Mouse (Mus musculus): ENCODE measurements around the gene Ncs1.
A peak's percentile ranks its signal among the peaks of the same experiment; 100 is the strongest.

Ncs1 gene

DNA sequence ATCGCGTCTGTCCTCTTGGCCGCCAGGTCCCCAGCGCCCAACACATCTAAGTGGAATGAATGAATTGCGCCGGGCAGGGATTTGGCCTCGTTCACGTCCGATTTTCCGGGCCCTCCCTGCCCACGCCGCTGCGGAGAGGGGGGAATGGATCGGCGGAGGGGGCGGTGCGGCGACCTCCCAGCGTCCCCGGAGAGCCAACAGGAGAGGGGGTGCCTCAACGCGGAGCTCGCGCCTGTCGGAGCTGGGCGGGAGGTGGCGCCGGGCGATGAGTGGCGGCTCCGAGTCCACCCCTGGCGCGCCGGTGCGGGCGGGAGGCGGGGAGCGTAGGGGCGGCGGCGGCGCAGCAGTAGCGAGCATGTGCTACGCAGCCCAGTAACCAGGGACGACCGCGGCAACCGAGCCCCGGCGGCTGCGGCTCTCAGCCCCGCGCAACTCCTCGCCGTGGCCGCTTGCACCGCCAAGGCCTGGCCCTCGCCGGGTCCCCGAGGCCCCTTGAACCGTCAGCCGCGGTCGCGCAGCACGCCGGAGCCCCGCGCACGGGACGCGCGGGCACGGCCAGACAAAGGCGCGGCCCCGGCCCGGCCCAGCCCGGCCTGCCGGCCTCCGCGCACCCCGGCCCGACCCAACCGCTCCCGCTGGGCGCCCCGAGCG is at the start of gene Ncs1:
Ncs1 (plus strand) TSS at position 333 of the 651 bp plus-strand sequence.
- DNase-seq (ENCODE audit: low read depth, low spot score), result peak; percentile 92

DNA sequence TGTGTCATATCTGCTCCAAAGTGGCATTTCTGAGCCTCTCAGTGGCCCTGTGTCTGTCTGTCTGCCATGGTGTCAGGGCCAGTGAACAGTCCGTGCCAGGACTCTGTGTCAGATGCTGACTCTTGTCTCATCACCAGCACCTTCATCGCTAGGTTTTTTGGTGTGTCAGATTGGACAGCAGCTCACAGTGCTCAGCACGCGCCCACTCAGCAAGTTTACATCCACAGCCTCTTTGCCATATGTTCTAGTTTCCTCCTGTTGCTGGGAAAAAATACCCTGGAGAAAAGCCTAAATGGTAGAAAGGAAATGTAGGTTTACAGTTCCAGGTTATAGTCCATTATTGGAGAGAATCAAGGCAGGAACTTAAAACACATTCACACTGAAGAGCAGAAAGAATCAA is 47.0 kb upstream of the Ncs1 start:
- peak; percentile 85 for DNase-seq (ENCODE audit: low read depth, low spot score)

DNA sequence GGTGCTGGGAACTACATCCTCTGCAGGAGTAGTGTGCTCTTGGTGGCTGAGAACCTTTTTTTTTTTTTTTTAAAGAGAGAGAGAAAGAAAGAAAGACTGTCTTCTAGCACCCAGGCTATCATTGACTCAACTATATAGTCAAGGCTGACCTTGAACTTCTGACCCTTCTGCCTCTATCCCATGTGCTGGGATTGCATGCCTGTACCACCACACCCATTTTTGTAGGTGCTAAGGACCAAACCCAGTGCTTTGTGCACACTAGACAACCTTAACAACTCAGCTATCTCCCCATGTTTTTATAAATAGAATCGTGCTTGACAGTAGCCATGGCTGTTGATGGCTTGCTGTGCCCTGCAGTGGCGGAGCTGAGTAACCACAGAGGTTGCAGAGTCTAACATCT is 45.6 kb upstream of the Ncs1 start:
- DNase-seq (ENCODE audit: low read depth, low spot score), result no peak

DNA sequence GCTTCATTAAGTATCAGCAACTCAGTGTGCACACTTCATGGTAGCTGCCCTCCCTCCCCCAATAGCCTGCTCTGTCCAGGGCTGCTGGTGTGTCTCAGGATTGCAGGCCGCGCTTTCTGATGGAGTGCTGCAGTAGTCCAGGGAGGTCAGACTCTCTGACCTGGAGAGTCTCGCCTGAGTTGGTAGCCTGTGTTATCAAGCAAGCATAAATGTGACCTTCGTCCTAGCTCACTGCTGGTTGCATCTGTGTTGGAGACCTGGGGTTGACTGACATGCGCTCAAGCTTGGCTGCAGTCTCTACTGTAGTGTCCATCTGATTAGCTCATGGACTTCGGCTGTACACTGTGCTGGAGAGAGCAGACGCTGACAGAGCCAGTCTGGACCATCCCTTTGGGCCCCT is 43.8 kb upstream of the Ncs1 start:
- no peak for DNase-seq (ENCODE audit: low read depth, low spot score)

DNA sequence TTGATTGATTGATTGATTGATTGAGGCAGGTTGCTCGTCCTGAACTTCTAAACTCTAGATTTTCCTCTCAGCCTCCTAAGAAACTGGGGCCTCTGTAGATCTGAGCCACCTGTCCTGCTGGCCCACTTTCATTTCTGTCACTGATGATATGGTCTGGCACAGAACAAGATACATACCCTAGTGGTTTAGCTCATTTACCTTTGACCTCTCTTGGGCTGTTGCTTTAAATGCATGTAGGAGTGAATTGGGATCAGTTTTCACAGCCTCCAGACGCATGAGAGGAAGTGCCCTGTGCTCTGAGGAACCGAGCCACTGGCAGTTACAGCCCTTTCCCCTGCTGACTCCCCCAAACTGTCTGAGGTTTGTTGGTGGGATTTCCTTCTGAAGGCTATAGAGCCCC is 43.3 kb upstream of the Ncs1 start:
- DNase-seq (ENCODE audit: low read depth, low spot score), result no peak

DNA sequence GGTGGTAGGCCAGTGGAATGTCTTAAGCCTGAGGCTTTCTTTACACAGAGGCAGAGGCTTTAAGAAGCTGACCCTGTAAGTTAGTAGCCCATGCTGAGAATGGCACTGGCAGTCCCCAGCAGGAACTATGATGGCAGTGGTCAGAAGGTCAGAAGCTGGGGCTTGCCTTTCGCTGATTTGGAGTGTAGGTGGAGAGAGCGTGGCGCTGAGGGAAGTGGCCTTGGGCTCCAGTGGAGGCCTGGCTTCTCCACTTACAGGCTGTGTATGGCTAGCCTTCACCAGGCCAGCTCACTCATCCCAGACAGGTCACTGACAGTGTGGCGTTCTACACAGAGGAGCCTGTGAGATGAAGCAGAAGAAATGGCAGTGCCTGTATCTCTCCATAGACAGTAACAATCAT is 42.7 kb upstream of the Ncs1 start:
- no peak for DNase-seq (ENCODE audit: low read depth, low spot score)

DNA sequence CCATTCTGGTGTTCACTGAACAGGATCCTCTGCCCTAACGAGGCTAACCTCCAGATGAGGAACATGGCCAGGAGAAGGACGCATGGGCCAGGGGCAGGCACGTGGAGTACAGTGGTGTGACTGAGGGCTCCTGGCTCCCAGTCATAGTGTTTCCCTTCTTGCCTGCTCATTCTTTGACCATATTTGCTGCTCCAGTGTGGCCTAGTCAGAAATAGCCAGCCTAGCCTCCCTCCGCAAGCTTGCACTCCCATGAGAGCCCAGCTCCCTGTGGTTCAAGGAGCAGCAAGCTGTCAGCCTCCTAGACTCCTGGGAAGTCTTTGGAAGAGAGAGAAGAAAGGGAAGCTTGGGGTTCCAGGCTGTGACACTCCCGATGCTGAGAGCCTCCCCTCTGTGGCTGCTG is 40.9 kb upstream of the Ncs1 start:
- no peak for DNase-seq (ENCODE audit: low read depth, low spot score)

DNA sequence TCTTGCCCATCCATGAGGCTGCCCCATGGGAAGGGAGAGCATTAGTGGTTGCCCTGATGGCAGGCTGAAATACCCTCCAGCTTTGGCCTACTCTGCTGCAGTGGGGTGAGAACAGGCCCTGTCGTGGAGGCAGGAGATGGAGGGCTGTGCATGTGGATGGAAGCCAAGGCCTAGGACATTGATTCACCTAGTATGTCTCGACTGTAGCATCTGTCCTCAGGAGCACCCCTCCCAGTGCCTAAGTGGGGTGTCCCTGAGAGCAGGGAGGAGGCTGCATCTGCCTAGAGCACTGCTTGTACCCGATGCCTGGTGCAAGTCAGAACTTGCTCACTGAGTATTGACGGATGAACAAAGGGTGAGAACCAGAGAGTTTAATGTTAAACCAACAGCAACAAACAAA is 39.4 kb upstream of the Ncs1 start:
- DNase-seq (ENCODE audit: low read depth, low spot score), result no peak

DNA sequence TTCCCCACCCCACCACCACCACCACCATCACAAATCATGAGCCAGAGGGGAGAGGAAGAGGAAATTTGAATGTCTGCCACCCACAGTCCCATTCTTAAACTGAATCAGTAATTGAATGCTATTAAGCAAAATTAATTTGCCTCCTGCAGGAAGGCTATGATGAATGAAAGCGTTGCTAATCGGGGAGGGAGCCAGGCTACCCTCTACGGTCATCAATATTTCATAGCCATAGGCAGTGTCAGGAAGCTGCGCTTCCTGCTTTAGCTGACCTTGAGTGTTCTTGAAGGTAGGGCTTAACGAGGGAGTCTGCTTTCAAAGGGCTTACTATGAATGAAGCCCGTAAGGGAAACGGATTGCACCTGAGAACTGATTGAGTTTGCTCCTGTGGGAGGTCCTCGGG is 38.7 kb upstream of the Ncs1 start:
- DNase-seq (ENCODE audit: low read depth, low spot score), result no peak

DNA sequence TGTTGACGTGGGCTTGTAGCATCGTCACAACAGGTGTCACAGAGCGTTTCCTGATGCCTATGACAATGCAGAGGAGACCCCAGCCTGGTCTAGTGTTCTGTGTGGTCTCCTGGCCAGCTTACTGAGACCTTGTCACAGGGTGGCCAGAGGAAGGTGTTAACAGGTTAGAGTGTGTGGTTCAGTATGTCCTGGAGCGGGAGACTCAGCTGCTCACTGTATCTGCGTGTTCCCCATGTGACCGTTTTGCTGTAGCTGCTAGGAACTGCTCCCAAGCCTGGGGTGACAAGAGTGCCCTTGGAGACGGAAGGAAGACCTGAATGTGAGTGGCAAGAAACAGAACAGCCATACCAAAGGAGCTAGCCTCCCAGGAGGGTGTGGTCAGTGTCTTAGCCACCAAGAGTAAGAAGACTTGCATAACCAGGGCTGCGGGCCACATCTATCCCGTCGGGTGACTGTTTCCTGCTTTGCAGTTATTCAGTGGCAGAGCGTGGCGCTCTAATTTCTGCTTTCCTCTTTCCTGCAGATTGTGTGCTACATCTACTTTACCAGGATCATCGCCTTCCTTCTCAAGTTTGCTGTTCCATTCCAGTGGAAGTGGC is 37.0 kb upstream of the Ncs1 start:
- DNase-seq (ENCODE audit: low read depth, low spot score), result no peak

DNA sequence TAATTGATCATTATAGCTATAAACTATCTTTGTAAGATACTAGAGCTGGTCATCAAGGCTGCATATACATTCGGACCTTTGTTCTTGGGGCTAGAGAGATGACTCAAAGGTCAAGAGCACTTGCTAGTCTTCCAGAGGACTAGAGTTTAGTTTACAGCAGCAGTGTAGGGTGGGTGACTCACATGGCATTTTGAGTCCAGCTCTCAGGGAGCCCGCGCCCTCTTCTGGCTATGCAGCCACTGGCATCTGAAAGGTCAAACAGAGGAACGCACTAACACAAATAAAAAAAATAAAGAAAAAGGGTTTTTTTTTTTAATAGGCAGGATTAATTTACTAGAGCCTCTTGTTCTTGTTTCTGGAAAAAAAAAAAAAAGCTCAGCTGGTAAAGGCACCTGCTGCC is 36.1 kb upstream of the Ncs1 start:
- peak; percentile 43 for DNase-seq (ENCODE audit: low read depth, low spot score)

DNA sequence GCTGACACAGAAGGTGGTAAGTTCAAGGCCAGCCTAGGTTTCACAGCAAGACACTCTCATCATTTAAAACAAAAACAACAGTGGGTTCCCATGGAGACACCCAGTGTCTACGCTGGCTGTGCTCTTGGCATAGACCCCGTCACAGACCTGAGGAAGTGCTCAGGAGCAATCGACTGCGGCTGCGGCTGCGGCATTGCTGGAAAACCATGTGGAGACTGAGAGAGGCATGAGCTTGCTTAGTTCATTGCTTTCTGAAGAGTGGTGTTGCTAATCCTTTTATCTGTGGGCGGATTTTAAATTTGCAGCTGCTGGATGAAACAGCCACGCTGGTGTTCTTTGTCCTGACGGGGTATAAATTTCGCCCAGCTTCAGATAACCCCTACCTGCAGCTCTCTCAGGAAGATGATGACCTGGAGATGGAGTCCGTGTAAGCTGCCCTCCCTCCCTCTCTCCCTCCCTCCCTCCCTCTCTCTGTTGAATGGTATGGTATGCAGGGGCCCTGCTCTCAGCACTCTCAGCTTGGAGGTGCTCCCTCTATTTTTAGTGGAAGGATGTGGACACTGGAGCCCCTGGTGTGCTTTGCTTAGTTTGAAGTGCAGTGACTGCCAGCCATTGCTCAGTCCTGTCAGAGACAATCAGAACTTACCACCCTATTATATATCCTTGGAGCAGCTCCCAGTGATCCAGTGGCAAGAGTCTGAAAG is 35.3 kb upstream of the Ncs1 start:
- peak; percentile 56 for DNase-seq (ENCODE audit: low read depth, low spot score)

DNA sequence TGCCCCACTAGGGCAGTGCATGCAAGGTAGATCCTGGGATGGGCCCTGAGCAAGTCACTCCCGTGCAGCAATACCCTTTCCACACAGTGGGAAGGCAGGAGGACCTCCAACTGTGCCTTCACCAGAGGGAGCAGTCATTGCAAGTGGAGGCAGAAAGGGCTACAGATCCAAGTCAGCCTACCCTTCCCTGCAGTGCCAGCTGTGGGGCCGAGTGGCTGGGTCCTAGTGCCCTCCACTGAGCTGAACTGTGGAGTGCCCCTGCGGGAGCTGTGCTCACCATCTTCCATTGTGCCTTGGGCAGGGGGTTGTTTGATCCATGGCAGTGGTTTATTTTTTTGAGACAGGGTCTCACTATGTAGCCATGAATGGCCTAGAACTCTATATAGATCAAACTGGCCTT is 34.4 kb upstream of the Ncs1 start:
- peak; percentile 71 for DNase-seq (ENCODE audit: low read depth, low spot score)

DNA sequence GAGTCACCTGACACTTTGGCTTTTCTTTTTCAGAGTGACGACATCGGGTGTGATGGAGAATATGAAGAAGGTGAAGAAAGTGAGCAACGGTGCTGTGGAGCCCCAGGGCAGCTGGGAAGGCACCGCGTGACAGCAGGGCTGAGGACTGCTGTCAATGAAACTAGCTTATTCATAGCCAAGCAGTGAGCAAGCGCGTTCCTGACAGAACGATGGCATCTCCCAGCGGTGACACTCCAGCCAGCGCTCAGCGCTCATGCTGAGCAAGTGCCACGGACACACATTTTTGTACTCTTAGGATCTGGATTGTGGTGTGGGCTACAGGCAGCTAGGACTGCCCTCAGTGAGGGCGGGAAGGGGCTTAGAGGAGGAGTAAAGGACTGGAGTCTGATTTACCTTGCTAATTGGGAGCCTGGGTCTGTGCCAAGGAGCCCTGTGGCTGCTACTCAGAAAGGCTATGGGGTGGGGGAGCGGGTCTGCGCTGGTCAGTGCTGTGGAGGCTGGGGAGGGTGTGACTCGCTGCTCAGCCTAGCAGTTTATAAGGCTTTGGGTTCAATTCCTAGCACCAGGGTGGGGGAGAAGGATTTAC is 31.3 kb upstream of the Ncs1 start:
- peak; percentile 60 for DNase-seq (ENCODE audit: low read depth, low spot score)

DNA sequence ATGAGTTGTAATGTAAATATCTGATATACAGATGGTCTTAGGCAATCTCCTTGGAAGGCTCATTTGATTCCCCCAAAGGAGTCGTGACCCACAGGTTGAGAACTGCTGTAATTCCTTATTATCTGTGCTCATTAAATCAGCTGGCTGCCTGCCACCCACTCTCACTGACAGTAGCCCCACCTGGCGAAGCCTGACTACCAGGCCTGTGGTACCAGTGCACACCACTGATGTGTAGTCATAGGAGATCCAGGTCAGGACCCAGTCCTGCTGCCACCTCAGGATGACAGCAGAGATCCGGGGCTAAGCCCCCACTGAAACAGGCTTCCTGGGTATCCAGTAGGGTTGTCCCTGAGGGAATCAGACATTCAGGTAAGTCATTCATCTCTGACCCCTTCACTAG is 27.0 kb upstream of the Ncs1 start:
- DNase-seq (ENCODE audit: low read depth, low spot score), result no peak

DNA sequence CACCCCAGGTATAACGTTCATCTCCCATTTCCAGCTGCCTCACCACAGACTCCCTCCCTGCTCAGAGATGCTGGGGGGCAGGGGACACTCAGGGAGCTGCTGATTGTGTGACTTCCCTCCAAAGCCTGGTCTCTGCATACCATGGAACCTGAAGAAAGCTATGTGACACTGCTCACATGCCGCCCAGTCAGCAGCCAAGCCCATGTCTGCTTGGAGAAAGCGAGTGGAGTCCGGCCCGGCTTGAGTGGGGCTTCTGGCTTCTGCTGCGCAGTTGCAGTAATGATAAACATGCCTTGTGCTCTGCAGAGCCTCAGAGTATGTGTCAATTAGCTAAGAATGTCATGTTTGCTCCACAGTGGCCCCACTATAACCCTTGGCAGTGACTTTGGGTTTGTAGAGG is 26.2 kb upstream of the Ncs1 start:
- no peak for DNase-seq (ENCODE audit: low read depth, low spot score)

DNA sequence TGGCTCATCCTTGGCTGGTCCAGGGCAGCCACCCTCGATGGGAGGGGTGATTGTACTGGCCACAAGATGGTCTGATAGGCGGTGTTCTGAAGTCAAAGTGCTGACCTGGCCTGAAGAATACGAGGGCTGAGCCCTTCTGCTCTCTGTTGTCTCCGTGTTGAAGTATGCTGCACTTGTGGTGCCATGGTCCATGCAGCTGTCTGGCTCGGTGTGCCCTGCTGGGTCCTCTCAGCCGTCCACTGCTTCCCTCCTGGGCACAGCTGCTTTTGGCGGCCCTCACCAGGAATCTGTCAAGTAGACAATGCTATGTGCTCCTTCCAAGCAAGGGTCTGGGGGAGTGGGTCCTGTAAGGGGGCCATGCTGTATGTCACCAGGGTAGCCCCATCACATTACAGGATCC is 24.8 kb upstream of the Ncs1 start:
- DNase-seq (ENCODE audit: low read depth, low spot score), result no peak

DNA sequence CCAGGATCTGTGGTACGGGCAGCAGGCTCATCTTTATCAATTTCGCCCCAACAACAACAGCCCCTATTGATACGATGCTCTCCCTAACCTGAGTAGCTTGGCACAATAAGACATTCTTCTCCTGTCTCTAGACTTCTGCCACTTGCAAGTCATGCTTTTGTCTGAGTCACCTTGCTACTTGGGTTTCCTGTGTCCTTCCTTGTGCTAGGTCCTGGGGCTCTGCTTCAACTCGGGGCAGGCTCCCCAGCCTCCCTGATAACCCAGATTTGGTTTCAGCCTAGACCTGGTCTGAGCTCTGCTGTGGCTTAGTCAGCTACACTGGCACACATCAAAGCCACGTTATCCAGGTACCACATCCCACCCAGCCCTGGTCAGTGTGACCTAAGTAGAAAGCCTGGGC is 24.0 kb upstream of the Ncs1 start:
- DNase-seq (ENCODE audit: low read depth, low spot score), result no peak

DNA sequence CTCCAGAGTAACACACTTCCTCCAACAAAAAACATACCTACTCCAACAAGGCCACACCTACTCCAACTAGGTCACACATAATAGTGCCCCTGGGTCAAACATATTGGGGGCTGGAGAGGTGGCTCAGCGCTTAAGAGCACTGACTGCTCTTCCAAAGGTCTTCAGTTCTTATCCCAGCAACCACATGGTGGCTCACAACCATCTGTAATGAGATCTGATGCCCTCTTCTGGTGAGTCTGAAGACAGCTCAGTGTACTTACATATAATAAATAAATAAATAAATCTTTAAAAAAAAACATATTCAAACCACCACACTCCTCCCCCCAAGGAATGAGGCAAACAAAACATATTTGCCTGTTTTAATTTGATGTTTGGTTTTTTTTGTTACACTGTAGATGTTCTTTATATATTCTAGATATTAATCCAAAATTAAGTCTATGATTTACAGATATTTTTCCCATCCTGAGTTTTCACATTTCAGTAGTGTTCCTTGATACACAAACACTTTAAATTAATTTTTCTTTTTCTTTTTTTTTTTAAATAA is 16.8 kb upstream of the Ncs1 start:
- DNase-seq (ENCODE audit: low read depth, low spot score), result no peak

DNA sequence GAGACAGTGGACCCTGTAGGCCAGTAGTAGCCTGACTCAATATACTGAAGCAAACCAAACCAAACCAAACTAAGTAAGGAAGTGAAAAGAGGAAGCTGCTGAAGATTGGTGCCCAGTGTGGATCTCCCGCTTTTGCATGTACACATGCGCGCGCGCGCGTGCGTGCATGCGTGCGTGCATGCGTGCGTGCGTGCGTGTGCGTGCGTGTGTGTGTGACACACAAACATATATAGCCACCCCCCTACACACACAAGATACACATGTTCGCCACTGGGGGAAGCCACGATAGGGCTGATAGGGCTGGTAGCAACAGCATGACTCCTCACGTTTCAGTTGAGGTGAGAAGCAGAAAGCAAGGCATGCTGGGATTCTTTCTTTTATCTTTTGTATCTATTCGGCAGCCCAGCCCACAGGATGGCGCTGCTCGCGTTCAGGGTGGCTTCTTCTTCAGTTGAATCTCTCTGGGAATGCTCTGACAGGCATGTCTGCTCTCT is 6.4 kb upstream of the Ncs1 start:
- peak; percentile 87 for DNase-seq (ENCODE audit: low read depth, low spot score)

DNA sequence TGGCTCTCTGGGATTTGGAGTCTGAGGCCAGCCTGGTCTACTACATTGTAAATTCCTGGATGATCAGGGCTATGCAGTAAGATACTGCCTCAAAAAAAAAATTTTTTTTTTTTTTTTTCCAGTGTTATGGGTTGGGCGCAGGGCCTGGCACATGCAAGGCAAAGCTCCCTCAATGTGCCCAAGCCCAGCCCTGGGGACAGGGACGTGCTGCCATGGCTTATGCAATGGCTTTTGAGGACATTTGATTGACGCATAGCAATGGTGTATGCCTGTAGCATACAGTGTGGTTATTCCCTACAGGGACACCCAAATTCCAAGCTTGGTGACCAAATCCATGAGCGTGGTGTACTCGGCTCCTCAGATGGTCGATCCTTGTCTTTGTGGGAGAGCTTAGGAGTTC is 5.8 kb upstream of the Ncs1 start:
- DNase-seq (ENCODE audit: low read depth, low spot score), result no peak

DNA sequence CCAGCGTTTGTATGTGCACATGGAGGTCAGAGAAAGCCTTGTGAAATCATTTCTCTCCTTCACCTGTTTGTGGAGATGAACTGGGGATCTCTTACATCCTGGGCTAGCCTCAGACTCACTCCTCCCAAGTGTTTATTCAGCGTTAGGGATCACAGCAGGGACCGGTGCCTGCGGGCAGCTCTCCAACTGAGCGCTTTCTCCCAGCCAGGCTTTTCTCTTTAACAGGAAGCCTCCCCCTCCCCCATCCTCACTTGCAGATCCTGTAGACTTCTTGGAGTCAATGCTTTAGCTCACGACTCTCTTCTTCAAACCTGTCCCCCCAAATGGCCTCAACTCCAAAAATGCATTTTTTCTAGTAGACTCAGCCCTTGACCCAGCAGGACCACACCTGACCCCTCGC is 4.0 kb upstream of the Ncs1 start:
- no peak for DNase-seq (ENCODE audit: low read depth, low spot score)

Measured in brain, adult 2 months (tissue).